Mouse (Mus musculus): ENCODE results near the gene Ndufs1.

DNA sequence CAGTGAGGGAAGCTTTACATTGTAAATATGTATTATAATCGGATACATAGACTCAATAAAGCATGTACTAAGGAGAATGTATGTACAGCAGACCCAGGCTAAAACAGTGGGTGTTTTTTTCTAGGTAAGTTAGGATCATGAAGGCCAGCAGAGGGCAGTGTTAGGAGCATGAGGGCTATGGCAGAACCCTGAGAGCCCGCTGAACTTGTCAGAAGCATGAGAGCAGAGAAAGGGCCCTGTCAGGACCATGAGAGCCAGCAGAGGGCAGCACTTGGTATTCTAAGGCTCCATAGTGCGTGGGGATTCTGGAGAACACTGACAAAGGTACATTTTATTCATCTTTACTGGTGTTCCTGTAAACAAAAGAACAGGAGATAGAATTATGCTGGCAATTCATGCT, 4.4 kb upstream of the Ndufs1 start:
- TF ChIP-seq CTCF (IDR thresholded peaks at IDR 0.05; ENCODE audit: low read depth) = peak; percentile 96
- TF ChIP-seq EP300 (IDR thresholded peaks at IDR 0.05; ENCODE audit: low read depth) = no peak

Data from liver, embryonic 14.5 days (tissue).